16 mouse cellular contexts compared by ENCODE assay signal in genomic region chr6:47872266-47872665, GRCm38 (mm10).
"Had no signal": no experiment of that assay in that cellular context is flagged by ENCODE, and none has a peak within 500 bp of the region (broad histone marks: within the 10 kb centered on the region; RNA-seq: fewer than 3 reads in every experiment).

No protein-coding gene starts in this region.

- H3K9ac ChIP-seq: neural tube, embryonic 12.5 days; neural tube, embryonic 13.5 days; neural tube, embryonic 15.5 days; stomach, embryonic 15.5 days had no signal

- H3K27me3 ChIP-seq: neural tube, embryonic 12.5 days; neural tube, embryonic 13.5 days; neural tube, embryonic 15.5 days; stomach, embryonic 15.5 days had no signal

- H3K4me3 ChIP-seq: neural tube, embryonic 12.5 days; neural tube, embryonic 13.5 days; neural tube, embryonic 15.5 days; stomach, embryonic 15.5 days had no signal

- H3K4me2 ChIP-seq: neural tube, embryonic 12.5 days; neural tube, embryonic 13.5 days; neural tube, embryonic 15.5 days; stomach, embryonic 15.5 days had no signal

- H3K9me3 ChIP-seq: neural tube, embryonic 12.5 days; neural tube, embryonic 13.5 days; neural tube, embryonic 15.5 days; stomach, embryonic 15.5 days had no signal

- H3K27ac ChIP-seq: neural tube, embryonic 12.5 days; neural tube, embryonic 13.5 days; neural tube, embryonic 15.5 days; stomach, embryonic 15.5 days; stomach, postnatal 0 days had no signal

- H3K4me1 ChIP-seq: neural tube, embryonic 12.5 days; neural tube, embryonic 13.5 days; neural tube, embryonic 15.5 days; stomach, embryonic 15.5 days had no signal

- DNase-seq: retina, postnatal 1 day; right cerebral cortex, adult 18-20 months; right cerebral cortex, postnatal 14 days; right cerebral cortex, postnatal 25 days; right cerebral cortex, postnatal 4 days; spleen, adult 18-20 months; thymus, adult 18-20 months; thymus, adult 2 months; thymus, postnatal 14 days; thymus, postnatal 36 days; thymus, postnatal 4 days had no signal
